Mouse (Mus musculus) kidney, adult 2 months (tissue): Measurements from ENCODE around the gene Mmp19.

Experiments
- CTCF ChIP-seq: fragments of 200-500 bp; conservative IDR thresholded peaks from 2 replicates; pipeline ENCODE4 v1.5.1; 2011; ENCODE audit warnings: low read depth, mild to moderate bottlenecking, control low read depth, low read length, moderate library complexity, mixed read lengths; ENCODE audit not compliant: insufficient read depth, insufficient read length
- POLR2A ChIP-seq: fragments of 200-500 bp; IDR thresholded peaks from one replicate; pipeline ENCODE4 v1.6.1; 2011; ENCODE audit warnings: low read depth, low read length, control low read depth

- TF ChIP-seq POLR2A (no peak), CTCF (no peak)
These were observed 45.8 kb upstream of the Mmp19 start, which contains the start of gene Dgka for GRCm38 (mm10) chr10:128744680-128745601.
